Mouse (Mus musculus) G1E (cell line): ENCODE measurements around the gene Fam89b. TPM values are rescaled to one million over a fixed set of nuclear protein-coding genes. Genes with fewer than 3 reads are reported as not detected.

Source experiments
- ATAC-seq: 2 replicates; pipeline ENCODE4 v1.8.0; 2016; ENCODE audit warnings: mild to moderate bottlenecking; ENCODE audit not compliant: insufficient number of reproducible peaks, poor library complexity, low FRiP score, severe bottlenecking; ENCODE audit errors: extremely low read depth
- DNase-seq: peaks from one replicate; pipeline ENCODE4 v3.0.0; 2012; ENCODE audit warnings: low spot score
- H3K27me3 ChIP-seq: 2 replicates; pipeline ENCODE4 v1.6.1; 2012; ENCODE audit warnings: mild to moderate bottlenecking, low read length, inconsistent platforms; ENCODE audit not compliant: insufficient read depth
- H3K36me3 ChIP-seq: replicated peaks from 2 replicates; pipeline ENCODE3; 2012; ENCODE audit warnings: mild to moderate bottlenecking, inconsistent platforms
- H3K4me1 ChIP-seq: 2 replicates; pipeline ENCODE4 v1.6.1; 2012; ENCODE audit warnings: low read depth, low read length, inconsistent platforms, mixed read lengths; ENCODE audit not compliant: insufficient read depth
- H3K4me3 ChIP-seq: 2 replicates; pipeline ENCODE4 v1.5.1; 2012; ENCODE audit warnings: low read depth, mild to moderate bottlenecking, inconsistent platforms, low read length, moderate library complexity, mixed read lengths
- H3K9me3 ChIP-seq: replicated peaks from 2 replicates; pipeline ENCODE4 v1.6.1; 2012; ENCODE audit warnings: inconsistent platforms
- CTCF ChIP-seq: IDR thresholded peaks from 2 replicates; pipeline ENCODE4 v1.5.1; 2012; ENCODE audit warnings: low read depth, low read length, inconsistent platforms, mixed read lengths
- GATA1 ChIP-seq: IDR thresholded peaks from 2 replicates; pipeline ENCODE4 v1.6.1; 2012; ENCODE audit warnings: borderline replicate concordance, low read length, inconsistent platforms, mixed read lengths
- GATA2 ChIP-seq: IDR thresholded peaks from 2 replicates; pipeline ENCODE4 v1.6.1; 2012; ENCODE audit warnings: low read depth, low read length, inconsistent platforms, borderline replicate concordance
- POLR2AphosphoS5 ChIP-seq: IDR thresholded peaks from 2 replicates; pipeline ENCODE4 v1.6.1; 2012; ENCODE audit warnings: low read depth, low read length, inconsistent platforms; ENCODE audit not compliant: insufficient replicate concordance
- TAL1 ChIP-seq: conservative IDR thresholded peaks from 2 replicates; pipeline ENCODE4 v1.6.1; 2012; ENCODE audit warnings: low read depth, low read length, inconsistent platforms, mixed read lengths
- polyA plus RNA-seq: library from polyadenylated mRNA; stranded (reverse); fragments of >175 nt; gene quantifications from 2 replicates; pipeline ENCODE4 v1.2.3, GENCODE M21; 2012
- total RNA-seq, 2 experiments: library from RNA; stranded (forward) in 1 of 2; stranded (reverse) in 1 of 2; fragments of 200-1000 nt in 1 of 2; fragments of >200 nt in 1 of 2; fragmentation: Nextera tagmentation in 1 of 2; gene quantifications; 2 replicates each; pipeline ENCODE4 v1.2.3; 2014 to 2017

The Fam89b gene
- total and polyA plus RNA-seq, 3 experiments = 21.9 to 56.7 (median 23.4) TPM

DNA sequence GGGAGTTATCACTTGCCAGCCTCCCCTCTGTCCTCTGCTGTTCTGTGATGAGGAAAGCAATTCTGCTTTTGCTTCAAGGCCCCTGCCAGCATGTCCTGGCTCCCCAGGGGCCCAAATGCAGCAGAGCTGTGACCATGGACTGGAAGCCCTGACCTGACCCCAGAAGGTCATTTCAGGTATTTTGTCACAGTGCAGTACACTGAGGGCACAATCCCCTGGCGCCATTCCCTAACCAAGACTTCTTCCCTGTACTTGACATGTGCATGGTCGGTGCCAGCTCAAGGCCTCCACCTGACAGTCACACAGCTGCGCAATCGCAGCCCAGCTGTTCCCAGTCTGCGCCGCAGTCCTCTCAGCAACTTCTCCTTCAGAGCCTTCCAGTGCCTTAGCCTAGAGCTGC lies 33.7 kb upstream of the Fam89b start:
- TF ChIP-seq CTCF = no peak
- TF ChIP-seq GATA2 = no peak
- no peak for TF ChIP-seq GATA1
- TF ChIP-seq POLR2AphosphoS5 = no peak
- TF ChIP-seq TAL1 = no peak
- 0 out of 2 replicates have a peak, but pooled peaks cover 3% of the 10 kb centered on the region for H3K4me1 ChIP-seq
- H3K27me3 ChIP-seq = no peaks in the 10 kb centered on the region
- ATAC-seq (no peak), DNase-seq (no peak)
- no peaks in the 10 kb centered on the region for H3K9me3 ChIP-seq
- peaks cover 99% of the 10 kb centered on the region for H3K36me3 ChIP-seq
- H3K4me3 ChIP-seq = no peak overlapping the region

DNA sequence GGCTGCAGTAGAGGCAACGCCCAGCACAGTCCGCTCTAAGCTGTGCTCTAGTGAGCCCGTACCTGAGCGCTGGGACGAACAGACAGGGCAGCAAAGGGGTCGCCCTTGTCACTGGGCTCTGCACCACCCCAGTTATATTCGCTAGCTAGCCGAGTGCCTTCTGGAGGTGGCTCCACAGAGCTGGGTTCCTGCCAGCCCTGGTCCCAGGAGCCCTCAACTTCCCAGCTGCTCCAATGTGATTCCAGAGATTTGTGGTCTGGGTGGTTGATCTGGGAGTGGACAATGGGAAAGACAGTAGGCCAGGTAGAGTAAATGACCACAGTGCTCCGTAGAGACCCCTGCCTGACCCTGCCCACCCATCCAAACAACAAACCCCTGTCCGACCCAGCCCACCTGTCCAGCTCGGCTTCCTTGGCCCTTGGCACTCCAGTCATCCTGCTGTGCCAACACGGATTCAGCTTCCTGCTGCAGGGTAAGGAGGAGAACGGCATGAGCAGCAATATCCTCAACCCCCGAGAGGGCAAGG lies 29.5 kb upstream of the Fam89b start:
- Histone ChIP-seq H3K36me3 (peaks cover 73% of the 10 kb centered on the region), H3K4me1 (0 out of 2 replicates have a peak, but pooled peaks cover 3% of the 10 kb centered on the region), H3K4me3 (no peak overlapping the region), H3K27me3 (peaks cover 12% of the 10 kb centered on the region), H3K9me3 (no peaks in the 10 kb centered on the region)
- no peak for TF ChIP-seq POLR2AphosphoS5
- no peak for TF ChIP-seq TAL1
- TF ChIP-seq GATA2 = no peak
- no peak for TF ChIP-seq CTCF
- TF ChIP-seq GATA1 = no peak
- DNase-seq (no peak), ATAC-seq (no peak)

DNA sequence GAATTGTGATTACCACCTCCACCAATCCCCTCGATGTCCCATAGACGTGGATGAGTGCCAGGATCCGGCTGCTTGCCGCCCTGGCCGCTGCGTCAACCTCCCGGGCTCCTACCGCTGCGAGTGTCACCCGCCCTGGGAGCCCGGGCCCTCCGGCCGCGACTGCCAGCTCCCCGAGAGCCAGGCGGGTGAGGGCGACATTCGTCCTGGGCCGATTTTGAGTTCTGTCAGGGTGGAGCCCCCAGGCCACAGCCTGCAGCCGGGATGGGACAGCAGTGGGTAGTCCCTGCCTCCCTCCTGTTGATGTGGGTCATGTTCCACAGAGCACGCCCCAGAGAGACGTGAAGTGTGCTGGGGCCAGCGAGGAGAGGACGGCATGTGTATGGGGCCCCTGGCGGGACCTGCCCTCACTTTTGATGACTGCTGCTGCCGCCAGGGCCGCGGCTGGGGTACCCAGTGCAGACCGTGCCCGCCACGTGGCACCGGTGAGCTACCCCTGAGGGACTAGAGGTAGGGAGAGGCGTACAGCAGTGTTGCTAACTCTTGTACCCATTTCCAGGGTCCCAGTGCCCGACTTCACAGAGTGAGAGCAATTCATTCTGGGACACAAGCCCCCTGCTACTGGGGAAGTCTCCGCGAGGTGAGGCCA lies 27.7 kb upstream of the Fam89b start:
- peaks cover 57% of the 10 kb centered on the region for H3K36me3 ChIP-seq
- no peak for TF ChIP-seq GATA2
- TF ChIP-seq GATA1 = no peak
- TF ChIP-seq CTCF = no peak
- TF ChIP-seq POLR2AphosphoS5 = no peak
- TF ChIP-seq TAL1 = no peak
- no peak for ATAC-seq

DNA sequence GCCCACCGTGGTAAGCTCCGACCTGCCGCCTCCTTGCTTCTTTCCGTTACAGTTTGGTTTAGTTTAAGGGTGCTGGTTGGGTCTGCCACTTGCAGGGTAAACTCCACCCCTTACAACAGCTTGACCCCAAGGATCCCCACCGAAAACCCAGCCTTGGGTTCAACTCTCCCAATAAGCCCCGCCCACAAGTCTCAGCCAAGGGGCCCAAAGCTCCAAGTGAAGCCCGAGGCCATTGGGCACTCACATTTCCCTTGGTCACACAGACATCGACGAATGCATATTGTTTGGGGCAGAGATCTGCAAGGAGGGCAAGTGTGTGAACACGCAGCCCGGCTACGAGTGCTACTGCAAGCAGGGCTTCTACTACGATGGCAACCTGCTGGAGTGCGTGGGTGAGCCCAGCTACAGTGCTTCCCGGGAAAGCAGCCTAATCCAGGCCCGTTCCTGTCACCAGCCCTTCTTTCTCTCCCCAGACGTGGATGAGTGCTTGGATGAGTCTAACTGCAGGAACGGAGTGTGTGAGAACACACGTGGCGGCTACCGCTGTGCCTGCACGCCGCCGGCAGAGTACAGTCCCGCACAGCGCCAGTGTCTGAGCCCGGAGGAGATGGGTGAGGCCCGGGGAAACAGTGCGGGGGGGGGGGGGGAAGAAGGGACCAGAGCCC lies 27.0 kb upstream of the Fam89b start:
- Histone ChIP-seq H3K36me3 (peaks cover 50% of the 10 kb centered on the region), H3K9me3 (no peaks in the 10 kb centered on the region), H3K4me3 (no peak overlapping the region), H3K27me3 (peaks cover 26% of the 10 kb centered on the region), H3K4me1 (peaks cover 8% of the 10 kb centered on the region)
- no peak for ATAC-seq
- TF ChIP-seq POLR2AphosphoS5 = no peak
- no peak for TF ChIP-seq TAL1
- TF ChIP-seq GATA2 = no peak
- TF ChIP-seq GATA1 = no peak
- TF ChIP-seq CTCF = no peak
- no peak for DNase-seq

More for the DNA sequence above, 27.7 kb upstream of the Fam89b start:
- Histone ChIP-seq H3K4me1 (0 out of 2 replicates have a peak, but pooled peaks cover 3% of the 10 kb centered on the region), H3K27me3 (peaks cover 21% of the 10 kb centered on the region), H3K4me3 (no peak overlapping the region), H3K9me3 (no peaks in the 10 kb centered on the region)
- no peak for DNase-seq

DNA sequence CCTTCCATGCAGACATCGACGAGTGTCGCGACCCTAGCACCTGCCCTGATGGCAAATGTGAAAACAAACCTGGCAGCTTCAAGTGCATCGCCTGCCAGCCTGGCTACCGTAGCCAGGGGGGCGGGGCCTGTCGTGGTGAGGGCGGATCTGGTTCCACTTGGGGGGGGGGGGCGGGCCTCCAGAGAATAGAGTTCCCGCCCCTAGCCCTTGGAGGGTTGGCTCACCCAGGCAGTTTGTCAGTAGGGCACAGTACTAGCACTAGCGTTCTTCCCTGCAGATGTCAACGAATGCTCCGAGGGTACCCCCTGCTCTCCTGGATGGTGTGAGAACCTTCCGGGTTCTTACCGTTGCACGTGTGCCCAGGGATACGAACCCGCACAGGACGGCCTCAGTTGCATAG lies 22.3 kb upstream of the Fam89b start:
- peaks cover 3% of the 10 kb centered on the region for H3K36me3 ChIP-seq
- TF ChIP-seq GATA2 (no peak), POLR2AphosphoS5 (no peak), CTCF (no peak), TAL1 (no peak), GATA1 (no peak)
- no peaks in the 10 kb centered on the region for H3K9me3 ChIP-seq
- ATAC-seq (no peak), DNase-seq (no peak)
- no peak overlapping the region for H3K4me3 ChIP-seq
- H3K4me1 ChIP-seq = peaks cover 18% of the 10 kb centered on the region
- peaks cover 68% of the 10 kb centered on the region for H3K27me3 ChIP-seq

DNA sequence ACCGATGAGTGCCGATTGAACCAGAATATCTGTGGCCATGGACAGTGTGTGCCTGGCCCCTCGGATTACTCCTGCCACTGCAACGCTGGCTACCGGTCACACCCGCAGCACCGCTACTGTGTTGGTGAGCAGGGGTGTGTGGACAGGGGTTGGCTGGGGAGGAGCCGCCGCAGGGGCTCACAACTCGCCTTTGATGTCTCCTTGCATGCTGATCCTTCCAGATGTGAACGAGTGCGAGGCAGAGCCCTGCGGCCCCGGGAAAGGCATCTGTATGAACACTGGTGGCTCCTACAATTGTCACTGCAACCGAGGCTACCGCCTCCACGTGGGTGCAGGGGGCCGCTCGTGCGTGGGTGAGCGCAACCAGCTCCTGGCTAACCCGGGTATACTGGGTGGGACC lies 21.5 kb upstream of the Fam89b start:
- TF ChIP-seq GATA1 (no peak), TAL1 (no peak), POLR2AphosphoS5 (no peak), GATA2 (no peak), CTCF (no peak)
- ATAC-seq (no peak), DNase-seq (no peak)
- Histone ChIP-seq H3K4me3 (no peak overlapping the region), H3K36me3 (no peaks in the 10 kb centered on the region), H3K4me1 (peaks cover 25% of the 10 kb centered on the region), H3K9me3 (no peaks in the 10 kb centered on the region), H3K27me3 (peaks cover 76% of the 10 kb centered on the region)
